Mouse (Mus musculus) CH12.LX (cell line): ENCODE results near the gene Tshb.

Experiments used
- CTCF ChIP-seq, 2 experiments: IDR thresholded peaks in 1 of 2; conservative IDR thresholded peaks in 1 of 2; 2 replicates each; pipeline ENCODE4 v1.5.1; 2011 to 2012; ENCODE audit warnings: low read depth in 2 of 2, low read length in 2 of 2, improper control_type of control experiment in 1 of 2, inconsistent platforms in 1 of 2, mild to moderate bottlenecking in 1 of 2, moderate library complexity in 1 of 2
- JUND ChIP-seq: conservative IDR thresholded peaks from 2 replicates; pipeline ENCODE4 v1.6.1; 2011; ENCODE audit warnings: low read depth, low read length, improper control_type of control experiment
- MAFK ChIP-seq: IDR thresholded peaks from 2 replicates; pipeline ENCODE4 v1.6.1; 2011; ENCODE audit warnings: low read length, improper control_type of control experiment; ENCODE audit not compliant: insufficient replicate concordance
- MEF2A ChIP-seq: IDR thresholded peaks from 2 replicates; pipeline ENCODE4 v1.6.1; 2014; ENCODE audit warnings: low read depth, mild to moderate bottlenecking, inconsistent platforms, low read length, improper control_type of control experiment, borderline replicate concordance
- MYC ChIP-seq: IDR thresholded peaks from 2 replicates; pipeline ENCODE4 v1.6.1; 2011; ENCODE audit warnings: low read depth, mild to moderate bottlenecking, improper control_type of control experiment, low read length
- NELFE ChIP-seq: IDR thresholded peaks from 2 replicates; pipeline ENCODE4 v1.6.1; 2011; ENCODE audit warnings: low read depth, low read length, improper control_type of control experiment
- POLR2A ChIP-seq: IDR thresholded peaks from 2 replicates; pipeline ENCODE4 v1.6.1; 2011; ENCODE audit warnings: low read depth, mild to moderate bottlenecking, improper control_type of control experiment, low read length
- ZNF384 ChIP-seq: IDR thresholded peaks from 2 replicates; pipeline ENCODE4 v1.6.1; 2012; ENCODE audit warnings: low read depth, low read length, improper control_type of control experiment, inconsistent platforms

GRCm38 (mm10) chr3:102764850-102765249 is 17.7 kb downstream of the Tshb start:
- TF ChIP-seq CTCF (conservative IDR thresholded peaks at IDR 0.05 in 1 of 2, IDR thresholded peaks at IDR 0.05 in 1 of 2; ENCODE audit: low read depth in 2 of 2, low read length in 2 of 2) (no peak), MYC (no peak), POLR2A (no peak), MAFK (no peak), NELFE (no peak), JUND (no peak), ZNF384 (no peak), MEF2A (no peak)
